Mouse (Mus musculus) lung, adult 10 weeks (tissue): ENCODE measurements around the gene Cdca3. TPM values are rescaled to one million over a fixed set of nuclear protein-coding genes. Genes with fewer than 3 reads are reported as not detected.

Experiments used
- polyA plus RNA-seq: library from polyadenylated mRNA; stranded (reverse); fragments of 350-450 nt; fragmentation: Illumina TruSeq; extraction: RNeasy Lipid Tissue Mini Kit (QIAGEN cat#74804); gene quantifications from one replicate; pipeline ENCODE4 v1.2.3, GENCODE M21; 2014; ENCODE audit warnings: low read depth, low replicate concordance; ENCODE audit not compliant: insufficient read depth

The Cdca3 gene
- polyA plus RNA-seq: 2.7 TPM

GRCm38 (mm10) chr6:124828868-124829798 is at the start of gene Cdca3, which contains the start of gene Usp5:
Gene Cdca3, plus strand, starts transcription at chr6:124829547.
Gene Usp5, minus strand, starts transcription at chr6:124829484.

GRCm38 (mm10) chr6:124808358-124809012 is 20.9 kb upstream of the Cdca3 start, which contains the start of gene Spsb2:
Gene Spsb2, plus strand, starts transcription at chr6:124808661.

GRCm38 (mm10) chr6:124813933-124814332 is 15.4 kb upstream of the Cdca3 start, which contains the start of gene Tpi1:
Gene Tpi1, minus strand, starts transcription at chr6:124814296.

GRCm38 (mm10) chr6:124840241-124841167 is 11.2 kb downstream of the Cdca3 start, which contains the start of gene Gnb3:
Gene Gnb3, minus strand, starts transcription at chr6:124840275.

GRCm38 (mm10) chr6:124856916-124857839 is 27.8 kb downstream of the Cdca3 start, which contains the start of gene P3h3:
Gene P3h3, minus strand, starts transcription at chr6:124857752.

GRCm38 (mm10) chr6:124863658-124864298 is 34.4 kb downstream of the Cdca3 start, which contains the start of gene Gpr162:
Gene Gpr162, minus strand, starts transcription at chr6:124863983.

Other genes starting within 250 kb of the Cdca3 start
- not detected for gene C1s2, start 193.5 kb upstream of the Cdca3 start, polyA plus RNA-seq
- 29.1 TPM for gene Lpcat3, start 166.5 kb upstream of the Cdca3 start, polyA plus RNA-seq
- gene Emg1, start 117.4 kb upstream of the Cdca3 start, polyA plus RNA-seq: 102 TPM
- 92.0 TPM for gene Phb2, start 117.2 kb upstream of the Cdca3 start, polyA plus RNA-seq
- 42.2 TPM for gene Ptpn6, start 90.8 kb upstream of the Cdca3 start, polyA plus RNA-seq
- gene Grcc10, start 88.2 kb upstream of the Cdca3 start, polyA plus RNA-seq: 242 TPM
- gene Gm45234, start 73.5 kb upstream of the Cdca3 start, polyA plus RNA-seq: not detected
- 13.2 TPM for gene Atn1, start 73.0 kb upstream of the Cdca3 start, polyA plus RNA-seq
- 1.5 TPM for gene Eno2, start 59.9 kb upstream of the Cdca3 start, polyA plus RNA-seq
- gene Lrrc23, start 49.8 kb upstream of the Cdca3 start, polyA plus RNA-seq: 33.3 TPM
- 15.0 TPM for gene Spsb2, start 20.9 kb upstream of the Cdca3 start, polyA plus RNA-seq
- 125 TPM for gene Tpi1, start 15.3 kb upstream of the Cdca3 start, polyA plus RNA-seq
- 35.8 TPM for gene Usp5, start 63 bp upstream of the Cdca3 start, polyA plus RNA-seq
- gene Gnb3, start 10.7 kb downstream of the Cdca3 start, polyA plus RNA-seq: not detected
- gene P3h3, start 28.2 kb downstream of the Cdca3 start, polyA plus RNA-seq: 16.9 TPM
- 0.08 TPM for gene Gpr162, start 34.4 kb downstream of the Cdca3 start, polyA plus RNA-seq
- 2.3 TPM for gene Cd4, start 58.7 kb downstream of the Cdca3 start, polyA plus RNA-seq
- gene Lag3, start 82.2 kb downstream of the Cdca3 start, polyA plus RNA-seq: 1.4 TPM
- 863 TPM for gene Ptms, start 90.6 kb downstream of the Cdca3 start, polyA plus RNA-seq
- gene Mlf2, start 101.8 kb downstream of the Cdca3 start, polyA plus RNA-seq: 166 TPM
- 66.9 TPM for gene Cops7a, start 136.0 kb downstream of the Cdca3 start, polyA plus RNA-seq
- gene Pianp, start 167.1 kb downstream of the Cdca3 start, polyA plus RNA-seq: 0.85 TPM
- gene Zfp384, start 179.6 kb downstream of the Cdca3 start, polyA plus RNA-seq: 14.9 TPM
- 48.9 TPM for gene Ing4, start 210.2 kb downstream of the Cdca3 start, polyA plus RNA-seq
- gene Acrbp, start 220.1 kb downstream of the Cdca3 start, polyA plus RNA-seq: 5.7 TPM
- gene Lpar5, start 238.4 kb downstream of the Cdca3 start, polyA plus RNA-seq: 0.61 TPM